Mouse (Mus musculus): Measurements from ENCODE around the gene Spta1. TPM values are rescaled to one million over a fixed set of nuclear protein-coding genes. Genes with fewer than 3 reads are reported as not detected.

The Spta1 gene
- 0.13 and 0.21 TPM in 2 replicates for polyA plus RNA-seq (2015; fragmentation: Nextera tagmentation; extraction: Ambion mirVana)

DNA sequence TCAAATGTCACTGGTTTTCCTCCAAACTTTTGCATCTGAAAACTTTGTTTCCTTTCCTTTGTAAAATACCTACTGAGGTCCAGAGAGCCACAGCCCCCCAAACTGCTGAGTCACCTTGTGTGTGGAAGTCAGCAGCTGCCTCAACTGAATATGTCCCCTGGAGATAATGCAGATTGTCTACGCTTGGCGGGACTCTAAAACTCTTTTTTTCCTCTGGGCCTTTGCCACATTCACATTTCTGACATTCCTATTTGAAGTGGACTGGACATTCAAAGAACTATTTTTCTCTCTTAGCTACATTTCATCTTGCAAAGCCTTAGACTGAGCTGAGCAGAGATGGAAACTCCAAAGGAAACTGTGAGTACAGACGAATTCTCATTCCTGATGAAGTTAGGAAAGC lies at the start of gene Spta1:
Gene Spta1 (plus strand): TSS at position 172 of the 400 bp plus-strand sequence.
- no peaks in the 10 kb centered on the region for H3K9me3 ChIP-seq (replicated peaks)
- 12% methylated on average over 3 of the region's 3 CpGs for WGBS
- no peaks in the 10 kb centered on the region for H3K36me3 ChIP-seq (ENCODE audit: poor library complexity, severe bottlenecking)
- no peak for ATAC-seq
- 0 out of 2 replicates have a peak, but pooled peaks cover 4% of the 10 kb centered on the region for H3K4me1 ChIP-seq
- H3K27ac ChIP-seq: no peak within 1 kb of the TSS
- H3K9ac ChIP-seq: no peak within 1 kb of the TSS
- no peaks in the 10 kb centered on the region for H3K27me3 ChIP-seq
- no peak within 1 kb of the TSS for H3K4me3 ChIP-seq
- no peak within 1 kb of the TSS for H3K4me2 ChIP-seq

DNA sequence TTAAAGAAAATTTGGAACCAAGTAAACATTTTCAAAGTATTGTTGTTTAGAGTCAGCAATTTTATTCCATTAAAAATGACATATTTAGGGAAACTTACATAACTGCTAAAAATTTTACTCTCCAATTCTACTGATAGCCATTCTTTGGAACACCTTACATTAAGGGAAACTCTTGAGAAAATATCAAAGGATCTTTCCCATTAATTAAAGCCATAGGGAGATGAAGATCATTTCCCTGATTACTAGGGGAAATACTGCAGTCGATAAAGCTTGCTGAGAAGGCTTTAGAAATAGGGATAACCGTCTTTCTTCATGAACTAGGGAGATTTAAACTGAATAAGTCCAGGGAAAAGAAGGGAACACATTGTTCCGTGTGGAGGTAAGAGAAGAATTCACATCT lies 41.4 kb upstream of the Spta1 start, which contains the start of gene Olfr424:
Gene Olfr424 (plus strand): TSS at position 301 of the 400 bp plus-strand sequence.
- no peak for ATAC-seq
- Histone ChIP-seq H3K27ac (no peak within 1 kb of the TSS), H3K4me3 (no peak within 1 kb of the TSS), H3K36me3 (ENCODE audit: poor library complexity, severe bottlenecking) (no peaks in the 10 kb centered on the region), H3K9me3 (replicated peaks) (no peaks in the 10 kb centered on the region), H3K4me1 (no peaks in the 10 kb centered on the region), H3K27me3 (no peaks in the 10 kb centered on the region), H3K4me2 (no peak within 1 kb of the TSS), H3K9ac (no peak within 1 kb of the TSS)
- 58% methylated on average over 3 of the region's 3 CpGs for WGBS

DNA sequence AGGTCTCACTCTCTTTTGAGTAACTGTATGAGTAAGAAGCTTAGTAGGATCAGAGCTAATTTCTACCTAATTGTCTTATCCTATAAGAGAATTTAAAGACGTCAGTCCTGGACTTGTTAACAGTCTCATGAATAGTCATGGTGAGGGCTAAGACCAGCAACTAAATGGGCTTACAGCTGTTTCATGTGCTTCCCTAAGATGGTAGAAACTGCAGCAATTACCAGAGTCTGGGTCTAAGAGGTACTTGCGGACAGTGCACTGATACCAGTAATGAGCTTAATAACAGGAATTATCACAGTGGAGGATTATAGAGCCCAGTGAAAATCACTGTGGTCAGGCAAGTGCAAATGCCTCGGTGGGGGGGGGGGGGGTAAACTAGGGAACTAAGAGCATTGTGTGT lies 40.6 kb upstream of the Spta1 start:
- H3K4me3 ChIP-seq: no peak overlapping the region
- H3K4me1 ChIP-seq: no peaks in the 10 kb centered on the region
- no peaks in the 10 kb centered on the region for H3K9me3 ChIP-seq (replicated peaks)
- 16% methylated on average over 3 of the region's 3 CpGs for WGBS
- H3K9ac ChIP-seq: no peak overlapping the region
- H3K27me3 ChIP-seq: no peaks in the 10 kb centered on the region
- H3K27ac ChIP-seq: no peak overlapping the region
- no peak overlapping the region for H3K4me2 ChIP-seq
- ATAC-seq: peak; percentile 59; the same call in 1 of the 2 replicates
- no peaks in the 10 kb centered on the region for H3K36me3 ChIP-seq (ENCODE audit: poor library complexity, severe bottlenecking)

DNA sequence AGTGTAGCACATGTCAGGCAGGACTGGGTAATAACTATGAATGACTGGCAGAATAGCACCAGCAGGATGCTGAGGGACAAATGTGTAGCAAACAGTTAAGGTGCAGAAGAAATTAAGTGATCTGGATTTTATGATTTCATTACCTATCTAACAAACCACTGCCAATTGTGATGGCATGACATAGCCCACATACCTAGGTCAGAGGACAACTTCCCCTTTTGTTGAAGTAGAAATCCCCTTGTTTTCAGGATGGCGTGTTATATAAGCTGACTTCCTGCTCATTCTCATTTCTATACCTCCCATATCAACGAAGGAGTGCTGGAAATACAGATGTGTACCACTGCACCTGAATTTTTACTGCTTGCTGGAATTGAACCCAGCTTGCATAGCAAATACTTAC lies 31.2 kb upstream of the Spta1 start:
- no peak overlapping the region for H3K4me2 ChIP-seq
- no peak overlapping the region for H3K4me3 ChIP-seq
- no peaks in the 10 kb centered on the region for H3K27me3 ChIP-seq
- H3K9ac ChIP-seq: no peak overlapping the region
- WGBS: 83% methylated on average over 2 of the region's 2 CpGs
- no peaks in the 10 kb centered on the region for H3K36me3 ChIP-seq (ENCODE audit: poor library complexity, severe bottlenecking)
- H3K4me1 ChIP-seq: no peaks in the 10 kb centered on the region
- ATAC-seq: no peak
- H3K9me3 ChIP-seq (replicated peaks): no peaks in the 10 kb centered on the region
- no peak overlapping the region for H3K27ac ChIP-seq

DNA sequence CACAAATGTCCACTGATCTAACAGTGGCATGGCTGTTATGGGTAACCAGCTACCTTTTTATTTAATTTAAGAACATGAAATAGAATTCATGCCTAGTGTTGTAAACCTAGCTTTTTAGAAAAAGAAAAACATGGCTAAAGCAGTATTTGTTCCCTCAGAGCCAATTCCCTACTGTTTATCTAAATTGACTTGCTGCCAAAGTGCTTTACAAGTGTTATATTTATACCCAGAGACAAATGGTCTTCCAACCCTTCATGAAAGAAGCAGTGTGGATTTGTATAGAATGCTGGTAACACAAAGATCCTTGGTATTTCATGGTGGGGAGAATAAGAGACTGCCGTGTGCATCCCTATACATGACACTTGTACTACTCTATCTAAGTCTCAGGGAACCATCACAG lies 25.9 kb upstream of the Spta1 start:
- Histone ChIP-seq H3K4me1 (no peaks in the 10 kb centered on the region), H3K27me3 (no peaks in the 10 kb centered on the region), H3K4me3 (no peak overlapping the region), H3K36me3 (ENCODE audit: poor library complexity, severe bottlenecking) (no peaks in the 10 kb centered on the region), H3K27ac (no peak overlapping the region), H3K9ac (no peak overlapping the region), H3K9me3 (replicated peaks) (no peaks in the 10 kb centered on the region), H3K4me2 (no peak overlapping the region)
- 86% methylated on average over 1 of the region's 1 CpGs for WGBS
- ATAC-seq: no peak

DNA sequence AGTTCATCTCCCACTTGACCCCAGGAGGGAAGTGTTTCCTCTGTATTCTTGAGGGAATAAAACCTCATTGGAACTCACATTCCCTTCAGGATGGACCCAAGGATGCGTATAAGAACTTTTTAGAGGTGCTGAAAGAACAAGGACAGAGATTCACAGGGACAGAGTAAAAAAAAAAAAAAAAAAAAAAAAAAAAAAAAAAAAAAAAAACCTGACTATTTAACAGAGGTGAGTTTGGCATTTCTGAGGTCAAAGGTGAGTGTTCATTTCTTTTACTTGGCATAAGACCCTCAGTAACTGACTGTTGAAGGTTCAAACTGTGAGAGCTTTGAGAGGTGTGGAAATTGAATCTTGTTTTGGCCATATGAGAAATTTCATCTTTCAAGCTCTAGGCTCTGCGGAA lies 23.3 kb upstream of the Spta1 start:
- no peak for ATAC-seq
- no peak overlapping the region for H3K4me2 ChIP-seq
- 80% methylated on average over 2 of the region's 2 CpGs for WGBS
- no peak overlapping the region for H3K4me3 ChIP-seq
- no peaks in the 10 kb centered on the region for H3K4me1 ChIP-seq
- no peaks in the 10 kb centered on the region for H3K9me3 ChIP-seq (replicated peaks)
- H3K27ac ChIP-seq: no peak overlapping the region
- no peak overlapping the region for H3K9ac ChIP-seq
- no peaks in the 10 kb centered on the region for H3K27me3 ChIP-seq
- no peaks in the 10 kb centered on the region for H3K36me3 ChIP-seq (ENCODE audit: poor library complexity, severe bottlenecking)

DNA sequence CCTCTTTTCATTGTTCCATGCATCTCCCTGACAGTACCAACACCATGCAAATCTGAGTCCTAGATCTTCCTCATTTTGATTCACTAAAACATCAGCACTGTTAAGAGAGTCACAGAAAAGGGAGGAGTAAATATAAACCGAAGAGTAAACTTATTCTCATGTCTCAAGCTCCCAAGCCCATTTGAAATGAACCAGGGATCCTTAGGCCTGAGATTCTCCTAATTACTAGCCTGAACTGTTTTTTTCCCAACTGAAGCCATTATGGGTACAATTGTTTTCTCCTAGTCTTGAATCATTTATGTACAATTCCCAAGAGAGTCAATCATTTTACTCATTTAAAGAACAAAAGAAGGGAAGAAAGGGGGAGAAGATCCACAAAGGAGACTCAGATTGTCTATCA lies 17.2 kb upstream of the Spta1 start, which contains the start of gene Olfr420:
Gene Olfr420 (plus strand): TSS at position 301 of the 400 bp plus-strand sequence.
- no peak for ATAC-seq

DNA sequence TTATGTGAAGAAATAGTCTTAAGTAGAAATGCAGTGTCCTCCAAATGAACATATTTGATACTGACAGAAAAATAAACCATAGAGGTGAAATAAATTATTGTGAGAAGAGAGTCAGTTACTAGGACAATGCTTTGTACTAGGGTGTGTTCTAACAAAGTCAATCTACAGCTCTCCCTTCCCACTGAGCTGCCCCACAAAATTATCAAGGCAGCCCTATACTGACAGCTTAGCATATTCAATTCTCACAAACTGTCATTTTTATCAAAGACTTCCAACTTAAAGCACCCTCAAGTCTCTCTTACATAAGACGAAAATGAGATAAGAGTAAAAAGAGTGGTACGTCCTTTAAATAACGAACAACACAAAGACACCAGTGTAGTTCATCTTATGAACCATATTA lies 15.0 kb upstream of the Spta1 start:
- Histone ChIP-seq H3K9ac (no peak overlapping the region), H3K27ac (no peak overlapping the region), H3K9me3 (replicated peaks) (no peaks in the 10 kb centered on the region), H3K4me2 (no peak overlapping the region), H3K36me3 (ENCODE audit: poor library complexity, severe bottlenecking) (no peaks in the 10 kb centered on the region), H3K4me1 (no peaks in the 10 kb centered on the region), H3K27me3 (no peaks in the 10 kb centered on the region), H3K4me3 (no peak overlapping the region)
- ATAC-seq: no peak
- WGBS: 90% methylated on average over 3 of the region's 3 CpGs

More for the DNA sequence above, 17.2 kb upstream of the Spta1 start, which contains the start of gene Olfr420:
- no peak within 1 kb of the TSS for H3K9ac ChIP-seq
- no peak within 1 kb of the TSS for H3K27ac ChIP-seq
- H3K4me3 ChIP-seq: no peak within 1 kb of the TSS
- H3K4me2 ChIP-seq: no peak within 1 kb of the TSS
- H3K9me3 ChIP-seq (replicated peaks): no peaks in the 10 kb centered on the region
- WGBS: 76% methylated on average over 1 of the region's 1 CpGs
- no peaks in the 10 kb centered on the region for H3K36me3 ChIP-seq (ENCODE audit: poor library complexity, severe bottlenecking)
- H3K27me3 ChIP-seq: no peaks in the 10 kb centered on the region
- H3K4me1 ChIP-seq: no peaks in the 10 kb centered on the region

DNA sequence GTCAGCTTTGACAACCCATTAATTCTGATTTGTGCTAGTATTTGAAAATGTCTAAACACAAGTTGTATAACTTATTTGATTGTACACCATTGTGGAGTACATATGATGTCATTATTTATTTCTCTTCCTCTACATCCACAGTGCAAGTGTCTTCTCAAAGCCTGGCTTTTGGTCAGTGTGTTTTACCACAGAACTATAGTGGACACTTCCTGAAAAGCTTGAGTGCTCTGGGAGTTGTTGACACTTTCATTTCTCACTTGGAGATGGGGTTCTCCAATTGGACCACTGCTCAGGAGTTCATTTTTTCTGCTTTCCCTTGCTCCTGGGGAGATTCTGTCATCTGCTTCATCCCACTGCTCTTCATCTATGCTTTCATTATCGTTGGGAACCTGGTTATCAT lies 14.1 kb upstream of the Spta1 start:
- Histone ChIP-seq H3K9ac (no peak overlapping the region), H3K36me3 (ENCODE audit: poor library complexity, severe bottlenecking) (no peaks in the 10 kb centered on the region), H3K4me1 (no peaks in the 10 kb centered on the region), H3K27me3 (no peaks in the 10 kb centered on the region), H3K4me3 (no peak overlapping the region), H3K9me3 (replicated peaks) (no peaks in the 10 kb centered on the region), H3K4me2 (no peak overlapping the region), H3K27ac (no peak overlapping the region)
- no peak for ATAC-seq
- 91% methylated on average over 1 of the region's 1 CpGs for WGBS

DNA sequence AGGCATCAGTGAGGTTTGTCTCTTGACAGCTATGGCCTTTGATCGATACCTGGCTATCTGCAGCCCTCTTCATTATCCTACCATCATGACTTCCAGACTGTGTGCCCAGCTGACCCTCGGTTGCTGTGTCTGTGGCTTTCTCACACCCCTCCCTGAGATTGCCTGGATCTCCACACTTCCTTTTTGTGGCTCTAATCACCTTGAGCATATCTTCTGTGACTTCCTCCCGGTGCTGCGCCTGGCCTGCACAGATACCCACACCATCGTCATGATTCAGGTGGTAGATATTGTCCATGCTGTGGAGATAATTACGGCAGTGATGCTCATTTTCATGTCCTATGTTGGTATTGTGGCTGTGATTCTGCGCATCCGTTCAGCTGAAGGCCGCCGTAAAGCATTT lies 13.5 kb upstream of the Spta1 start:
- no peaks in the 10 kb centered on the region for H3K9me3 ChIP-seq (replicated peaks)
- no peak overlapping the region for H3K27ac ChIP-seq
- H3K4me3 ChIP-seq: no peak overlapping the region
- no peak overlapping the region for H3K4me2 ChIP-seq
- WGBS: 95% methylated on average over 10 of the region's 10 CpGs
- H3K36me3 ChIP-seq (ENCODE audit: poor library complexity, severe bottlenecking): no peaks in the 10 kb centered on the region
- H3K27me3 ChIP-seq: no peaks in the 10 kb centered on the region
- H3K9ac ChIP-seq: no peak overlapping the region
- H3K4me1 ChIP-seq: no peaks in the 10 kb centered on the region
- ATAC-seq: no peak

DNA sequence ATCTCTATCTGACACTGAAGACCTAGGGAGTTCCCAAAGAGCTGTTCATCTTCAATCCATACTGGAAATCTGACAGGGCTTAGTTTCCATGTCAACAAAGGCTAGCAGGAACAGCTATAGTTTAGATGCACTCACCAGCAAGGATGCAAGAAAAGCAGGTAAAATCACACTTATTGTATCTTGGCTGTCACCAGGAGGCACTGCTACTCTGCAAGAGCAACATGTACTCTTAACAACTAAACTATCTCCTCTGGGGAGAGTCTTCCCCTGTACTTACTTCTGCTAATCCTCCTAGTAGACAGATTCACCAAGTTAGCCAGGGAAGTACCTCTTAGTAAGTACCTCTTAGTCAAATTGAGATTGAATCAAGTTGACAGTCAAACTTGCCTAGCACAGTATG lies 3.6 kb upstream of the Spta1 start:
- Histone ChIP-seq H3K36me3 (ENCODE audit: poor library complexity, severe bottlenecking) (no peaks in the 10 kb centered on the region), H3K27ac (no peak overlapping the region), H3K4me3 (no peak overlapping the region), H3K27me3 (no peaks in the 10 kb centered on the region), H3K9me3 (replicated peaks) (no peaks in the 10 kb centered on the region), H3K9ac (no peak overlapping the region), H3K4me1 (0 out of 2 replicates have a peak, but pooled peaks cover 4% of the 10 kb centered on the region), H3K4me2 (no peak overlapping the region)
- ATAC-seq: no peak

DNA sequence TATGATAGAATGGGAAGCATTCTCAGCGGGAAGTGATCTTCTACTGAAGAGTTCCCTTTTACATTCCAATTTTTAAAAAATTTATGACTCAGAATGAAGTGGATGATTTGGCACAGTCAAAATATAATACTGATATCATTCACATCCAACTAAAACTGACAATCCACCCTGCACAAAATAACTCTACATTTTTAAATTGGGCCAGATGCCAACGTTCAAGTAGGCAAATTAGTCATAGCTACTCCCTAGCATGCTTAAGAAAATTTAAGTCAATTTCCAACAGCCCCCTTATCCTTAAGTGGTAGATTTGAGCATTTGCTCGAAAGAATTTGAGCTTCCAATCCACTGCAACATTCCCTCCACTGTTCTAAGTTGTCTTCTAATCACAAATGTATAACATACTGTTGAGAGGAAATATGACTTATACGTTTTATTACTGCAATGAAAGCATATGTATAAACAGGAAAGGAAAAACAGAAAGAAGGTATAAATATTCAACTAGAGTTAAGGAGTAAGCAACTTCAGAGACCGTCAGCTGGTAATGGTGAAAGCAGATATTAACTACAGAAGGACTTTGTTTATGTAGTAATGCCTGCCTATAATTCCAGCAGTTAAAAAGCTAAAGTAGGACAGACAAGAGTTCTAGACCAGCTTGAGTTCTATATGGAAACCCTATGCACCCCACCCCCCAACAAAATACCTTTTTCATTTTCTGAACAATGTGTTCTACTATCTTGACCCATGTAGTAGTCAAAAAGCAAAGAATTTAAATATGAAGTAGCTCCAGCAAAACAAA lies 1.7 kb upstream of the Spta1 start:
- Histone ChIP-seq H3K27ac (no peak overlapping the region), H3K4me1 (0 out of 2 replicates have a peak, but pooled peaks cover 4% of the 10 kb centered on the region), H3K4me3 (no peak overlapping the region), H3K9ac (no peak overlapping the region), H3K27me3 (no peaks in the 10 kb centered on the region), H3K4me2 (no peak overlapping the region), H3K9me3 (replicated peaks) (no peaks in the 10 kb centered on the region), H3K36me3 (ENCODE audit: poor library complexity, severe bottlenecking) (no peaks in the 10 kb centered on the region)
- ATAC-seq: no peak
- 89% methylated on average over 5 of the region's 5 CpGs for WGBS

DNA sequence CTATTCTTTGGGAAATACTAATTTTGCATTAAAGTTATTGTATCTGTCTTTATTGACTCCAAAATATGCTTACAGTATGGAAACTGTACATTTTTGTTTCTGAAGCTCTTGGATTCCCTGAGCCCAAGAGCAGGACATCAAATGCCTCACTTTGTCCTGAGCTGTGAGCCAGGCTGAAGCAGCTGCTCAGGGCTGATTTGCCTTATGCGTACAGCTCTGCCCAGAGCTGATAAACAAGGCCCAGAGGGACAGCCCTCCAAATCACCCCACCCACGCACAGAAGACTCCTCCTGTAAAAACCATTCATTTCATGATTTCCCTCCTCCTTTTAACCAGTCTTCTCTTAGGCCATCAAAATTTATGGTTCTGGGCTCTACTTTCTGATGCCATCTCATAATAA lies 1.0 kb upstream of the Spta1 start:
- WGBS: 78% methylated on average over 2 of the region's 2 CpGs
- H3K9ac ChIP-seq: no peak overlapping the region

More for the DNA sequence above, 1.0 kb upstream of the Spta1 start:
- no peaks in the 10 kb centered on the region for H3K9me3 ChIP-seq (replicated peaks)
- no peak for ATAC-seq
- H3K36me3 ChIP-seq (ENCODE audit: poor library complexity, severe bottlenecking): no peaks in the 10 kb centered on the region
- no peak overlapping the region for H3K27ac ChIP-seq
- no peaks in the 10 kb centered on the region for H3K27me3 ChIP-seq
- no peak overlapping the region for H3K4me3 ChIP-seq
- H3K4me1 ChIP-seq: 0 out of 2 replicates have a peak, but pooled peaks cover 4% of the 10 kb centered on the region
- H3K4me2 ChIP-seq: no peak overlapping the region

Measured in forebrain, embryonic 13.5 days (tissue).